Mouse (Mus musculus) midbrain, embryonic 14.5 days (tissue): ENCODE data around the gene Egln2. TPM values are rescaled to one million over a fixed set of nuclear protein-coding genes. Genes with fewer than 3 reads are reported as not detected.

Experiments used
- ATAC-seq: fragments of 200-750 bp; cut with Nextera tagmentation; 2 replicates; pipeline ENCODE4 v1.8.0; 2017; ENCODE audit warnings: moderate number of reproducible peaks, moderate library complexity; ENCODE audit not compliant: low FRiP score, low TSS enrichment
- DNase-seq: peaks from one replicate; pipeline ENCODE4 v3.0.0-alpha.2; 2015
- H3K27ac ChIP-seq: fragments of 300-500 bp; sonication (generic); replicated peaks from 2 replicates; pipeline ENCODE4 v1.5.1; 2014; ENCODE audit warnings: mild to moderate bottlenecking, low read depth, low read length, moderate library complexity
- H3K27me3 ChIP-seq: fragments of 300-500 bp; sonication (generic); 2 replicates; pipeline ENCODE4 v1.6.1; 2014; ENCODE audit warnings: low read length, control low read depth, mixed read lengths; ENCODE audit not compliant: control insufficient read depth, insufficient read depth
- H3K36me3 ChIP-seq: fragments of 300-500 bp; sonication (generic); 2 replicates; pipeline ENCODE4 v1.6.1; 2014; ENCODE audit warnings: low read length, control low read depth; ENCODE audit not compliant: control insufficient read depth, insufficient read depth
- H3K4me1 ChIP-seq: fragments of 300-500 bp; sonication (generic); 2 replicates; pipeline ENCODE4 v1.6.1; 2014; ENCODE audit warnings: mild to moderate bottlenecking, antibody characterized with exemption, low read length, control low read depth; ENCODE audit not compliant: control insufficient read depth, insufficient read depth
- H3K4me2 ChIP-seq: fragments of 300-500 bp; sonication (generic); 2 replicates; pipeline ENCODE4 v1.6.1; 2014; ENCODE audit warnings: mild to moderate bottlenecking, low read length, moderate library complexity
- H3K4me3 ChIP-seq: fragments of 300-500 bp; sonication (generic); replicated peaks from 2 replicates; pipeline ENCODE4 v1.5.1; 2014; ENCODE audit warnings: low read depth, low read length
- H3K9ac ChIP-seq: fragments of 300-500 bp; sonication (generic); replicated peaks from 2 replicates; pipeline ENCODE4 v1.6.1; 2014; ENCODE audit warnings: mild to moderate bottlenecking, low read length, moderate library complexity
- H3K9me3 ChIP-seq: fragments of 300-500 bp; sonication (generic); 2 replicates; pipeline ENCODE4 v1.6.1; 2016; ENCODE audit warnings: low read length, control low read depth, mixed read lengths; ENCODE audit not compliant: control insufficient read depth
- WGBS: fragments of 180-500 bp; shearing (Covaris S2); extraction: QIAGEN DNeasy Blood & Tissue Kit; methylation state at CpG from one replicate; pipeline ENCODE4 v1.1.7; 2014; 5-methylcytosine and 5-hydroxymethylcytosine counted together
- polyA plus RNA-seq: library from polyadenylated mRNA; unstranded; fragments of >200 nt; fragmentation: Nextera tagmentation; extraction: Ambion mirVana; gene quantifications from 2 replicates; pipeline ENCODE4 v1.2.1, GENCODE M21; 2014

Gene Egln2
- polyA plus RNA-seq, 1 experiment from 2014 or later = 57.3 TPM

DNA sequence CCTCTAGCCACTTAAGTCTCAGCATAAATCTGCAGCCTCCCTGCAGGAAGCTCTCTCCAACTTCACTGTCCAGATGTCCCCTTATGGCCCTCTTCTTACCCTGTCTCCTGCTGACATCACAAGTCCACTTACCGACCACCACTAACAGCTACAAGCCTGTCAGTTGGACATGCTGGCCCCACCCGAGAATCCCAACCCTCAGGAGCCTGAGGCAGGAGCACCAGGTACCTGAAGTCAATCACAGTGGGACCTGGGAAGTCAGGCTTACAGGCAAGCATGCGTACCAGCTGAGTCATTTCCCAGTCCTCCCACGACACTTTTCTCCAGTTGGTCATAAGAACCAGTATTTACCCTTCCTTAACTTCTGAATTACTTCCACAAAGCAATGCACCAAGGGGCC lies 27.1 kb upstream of the Egln2 start:
- ATAC-seq (no peak), DNase-seq (no peak)
- H3K9ac ChIP-seq = peak overlapping the region; percentile 9; the same call in 1 of the 2 replicates
- H3K9me3 ChIP-seq = no peaks in the 10 kb centered on the region
- H3K4me1 ChIP-seq = peaks cover 18% of the 10 kb centered on the region
- peak overlapping the region; percentile 79; the same call in 1 of the 2 replicates for H3K4me2 ChIP-seq
- WGBS = 90% methylated on average over 4 of the region's 4 CpGs
- no peak overlapping the region for H3K4me3 ChIP-seq
- no peaks in the 10 kb centered on the region for H3K27me3 ChIP-seq
- H3K36me3 ChIP-seq = peaks cover 53% of the 10 kb centered on the region
- H3K27ac ChIP-seq = no peak overlapping the region

DNA sequence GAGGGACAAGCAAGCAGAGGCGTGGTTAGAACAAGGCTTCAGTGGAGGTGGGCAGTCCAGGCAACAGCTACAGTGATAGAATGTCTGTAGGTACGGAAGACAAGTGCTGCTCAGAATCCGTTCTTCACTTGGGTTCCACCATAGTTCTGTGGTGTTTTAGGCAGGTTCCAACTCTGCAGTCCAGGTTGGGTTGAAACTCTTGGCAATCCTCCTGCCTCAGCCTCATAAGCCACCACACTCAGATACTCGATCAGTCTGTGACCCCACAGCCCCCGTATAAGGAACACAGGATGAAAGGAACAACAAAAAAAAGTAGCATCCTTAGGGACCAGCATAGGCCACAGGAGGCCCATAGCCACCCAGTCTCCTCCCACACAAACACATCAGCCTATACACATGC lies 25.8 kb upstream of the Egln2 start:
- Histone ChIP-seq H3K4me3 (no peak overlapping the region), H3K9me3 (no peaks in the 10 kb centered on the region), H3K4me1 (peaks cover 18% of the 10 kb centered on the region), H3K36me3 (peaks cover 66% of the 10 kb centered on the region), H3K27me3 (no peaks in the 10 kb centered on the region), H3K27ac (no peak overlapping the region), H3K9ac (no peak overlapping the region), H3K4me2 (no peak overlapping the region)
- ATAC-seq (no peak), DNase-seq (no peak)
- 94% methylated on average over 5 of the region's 5 CpGs for WGBS

DNA sequence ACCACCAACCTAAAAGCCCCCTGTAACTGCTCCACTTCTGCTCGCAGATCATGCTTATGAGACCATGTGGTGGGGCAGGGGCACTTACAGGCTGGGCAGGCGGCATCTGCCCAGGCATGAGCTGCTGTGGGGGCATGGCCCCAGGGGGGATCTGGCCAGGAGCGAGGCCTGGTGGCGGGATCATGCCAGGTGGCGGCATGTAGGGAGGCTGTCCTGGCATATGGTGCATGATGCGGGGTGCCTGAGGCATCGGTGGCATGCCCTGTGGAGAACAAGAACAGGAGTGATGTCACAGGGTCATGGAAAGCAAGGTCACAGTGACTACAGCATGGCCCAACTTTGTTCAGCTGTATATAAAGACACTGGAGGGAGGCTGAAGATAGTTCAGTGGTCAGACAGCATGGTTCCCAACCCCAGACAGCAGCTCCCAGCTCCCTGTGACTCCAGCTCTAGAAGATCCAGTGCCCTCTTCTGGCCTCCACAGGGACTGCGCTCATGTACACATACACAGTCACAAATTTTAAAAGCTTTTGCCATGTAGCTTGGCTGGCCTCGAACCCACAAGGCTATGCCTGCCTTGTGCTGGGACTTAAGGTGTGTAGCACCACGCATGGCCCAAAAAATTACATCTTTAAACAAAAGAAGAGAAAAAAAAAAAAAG lies 22.8 kb upstream of the Egln2 start:
- H3K4me3 ChIP-seq = no peak overlapping the region
- peaks cover 95% of the 10 kb centered on the region for H3K36me3 ChIP-seq
- H3K4me2 ChIP-seq = no peak overlapping the region
- no peak for ATAC-seq
- H3K27me3 ChIP-seq = no peaks in the 10 kb centered on the region
- H3K27ac ChIP-seq = no peak overlapping the region
- peaks cover 7% of the 10 kb centered on the region for H3K4me1 ChIP-seq
- 95% methylated on average over 10 of the region's 10 CpGs for WGBS
- DNase-seq = no peak
- no peak overlapping the region for H3K9ac ChIP-seq
- H3K9me3 ChIP-seq = no peaks in the 10 kb centered on the region

DNA sequence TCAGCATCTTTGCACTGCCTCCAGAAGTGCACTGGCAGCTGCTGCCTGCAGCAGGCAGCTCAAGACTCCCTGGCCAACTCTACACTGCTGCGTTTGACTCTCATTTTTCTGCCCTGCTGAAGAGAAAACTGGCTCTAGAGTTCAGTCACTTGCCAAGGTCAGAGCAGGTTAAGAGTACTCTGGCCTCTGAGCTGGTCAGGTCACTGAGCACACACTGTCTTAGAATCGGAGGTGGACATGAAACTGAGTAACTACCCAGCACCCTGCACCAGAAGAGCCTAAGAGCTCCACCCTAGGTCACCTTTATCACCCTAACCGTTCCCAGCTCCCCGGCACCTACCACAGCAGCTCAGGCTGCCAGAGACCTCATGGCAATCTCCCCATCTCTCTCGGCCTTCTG lies 19.4 kb upstream of the Egln2 start:
- DNase-seq (no peak), ATAC-seq (no peak)
- no peaks in the 10 kb centered on the region for H3K4me1 ChIP-seq
- no peak overlapping the region for H3K4me3 ChIP-seq
- H3K36me3 ChIP-seq = peaks cover 69% of the 10 kb centered on the region
- 93% methylated on average over 5 of the region's 5 CpGs for WGBS
- H3K4me2 ChIP-seq = no peak overlapping the region
- H3K9me3 ChIP-seq = no peaks in the 10 kb centered on the region
- no peak overlapping the region for H3K9ac ChIP-seq
- no peak overlapping the region for H3K27ac ChIP-seq
- no peaks in the 10 kb centered on the region for H3K27me3 ChIP-seq

DNA sequence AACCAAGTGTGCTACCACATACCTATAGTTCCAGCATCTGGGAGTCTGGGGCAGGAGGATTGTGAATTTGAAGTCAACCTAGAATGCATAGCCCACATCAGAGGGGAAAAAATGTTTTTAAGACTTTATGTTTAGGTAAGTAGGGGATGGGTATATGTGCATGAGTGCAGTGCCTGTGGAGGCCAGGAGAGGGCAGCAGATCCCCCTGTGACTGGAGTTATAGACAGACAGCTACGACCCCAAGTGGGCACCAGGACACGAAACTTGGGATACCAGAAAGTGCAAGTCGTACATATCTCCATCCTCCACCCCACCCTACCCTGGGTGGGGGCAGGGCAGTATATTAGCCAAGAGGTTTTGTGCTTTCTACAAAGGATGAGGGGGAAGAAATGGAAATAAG lies 18.4 kb upstream of the Egln2 start:
- Histone ChIP-seq H3K9me3 (no peaks in the 10 kb centered on the region), H3K4me1 (peaks cover 3% of the 10 kb centered on the region; the same call in 1 of the 2 replicates), H3K36me3 (peaks cover 59% of the 10 kb centered on the region), H3K4me2 (no peak overlapping the region), H3K9ac (no peak overlapping the region), H3K4me3 (no peak overlapping the region), H3K27me3 (no peaks in the 10 kb centered on the region), H3K27ac (no peak overlapping the region)
- 76% methylated on average over 3 of the region's 3 CpGs for WGBS
- ATAC-seq = no peak
- peak; percentile 32 for DNase-seq

DNA sequence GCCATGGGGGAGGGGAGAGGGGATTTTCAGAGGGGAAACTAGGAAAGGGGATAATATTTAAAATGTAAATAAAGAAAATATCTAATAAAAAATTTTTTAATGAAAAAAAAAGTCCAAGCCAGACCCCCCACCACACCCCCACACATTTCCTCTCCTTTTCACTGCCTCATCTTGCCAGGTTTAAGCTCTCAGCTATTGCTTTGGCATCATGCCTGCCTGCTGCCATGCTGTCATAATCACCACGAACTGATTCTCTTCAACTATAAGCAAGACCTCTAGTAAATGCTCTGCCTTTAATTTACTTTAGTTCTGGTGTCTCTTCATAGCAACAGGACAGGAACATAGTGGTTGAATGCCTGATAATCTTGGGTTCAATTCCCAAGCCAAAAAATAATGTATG lies 15.9 kb upstream of the Egln2 start:
- WGBS = 84% methylated on average over 1 of the region's 1 CpGs
- DNase-seq (no peak), ATAC-seq (no peak)
- H3K9me3 ChIP-seq = no peaks in the 10 kb centered on the region
- H3K4me1 ChIP-seq = peaks cover 14% of the 10 kb centered on the region
- H3K36me3 ChIP-seq = peaks cover 34% of the 10 kb centered on the region
- no peak overlapping the region for H3K9ac ChIP-seq
- no peaks in the 10 kb centered on the region for H3K27me3 ChIP-seq
- H3K27ac ChIP-seq = no peak overlapping the region
- no peak overlapping the region for H3K4me2 ChIP-seq
- no peak overlapping the region for H3K4me3 ChIP-seq

DNA sequence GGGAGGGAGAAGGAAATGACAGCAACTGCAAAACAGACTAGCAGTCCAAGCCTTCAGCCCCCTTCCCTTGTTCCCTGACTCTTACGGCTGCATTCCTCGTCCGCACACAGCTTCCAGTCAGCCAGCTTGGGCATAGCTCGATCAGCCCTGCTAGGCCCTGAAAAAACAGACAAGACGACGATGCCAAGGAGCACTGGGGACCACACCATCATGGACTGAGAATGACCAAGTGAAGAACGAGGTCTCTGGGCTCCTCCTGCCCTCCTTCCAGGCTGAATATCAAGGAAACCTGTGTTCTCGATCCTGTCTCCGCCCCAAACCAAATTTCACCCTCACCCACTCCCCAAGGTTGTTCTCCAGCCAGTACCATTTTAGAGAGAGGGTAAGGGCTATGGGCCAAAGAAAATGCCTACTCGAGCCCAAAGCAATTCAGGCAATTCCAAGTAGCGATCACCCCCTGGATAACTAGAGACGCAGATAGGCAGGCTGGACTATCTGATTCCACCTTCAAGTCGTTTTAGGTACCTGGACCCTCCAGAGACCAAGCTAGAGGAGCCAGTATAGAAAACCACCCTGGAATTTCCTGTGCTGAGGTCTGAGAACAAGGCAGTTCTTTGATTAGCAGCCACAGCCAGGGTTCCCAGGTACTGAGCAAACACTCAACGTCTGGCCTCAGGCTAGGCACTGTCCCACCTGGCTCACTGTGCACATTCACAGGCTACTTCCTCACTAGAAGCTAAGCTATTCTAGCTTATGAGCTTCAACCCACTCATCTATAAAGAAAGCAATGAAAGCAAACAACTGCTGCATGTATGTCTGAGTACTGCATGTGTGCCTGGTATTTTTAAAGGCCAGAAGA lies 14.5 kb upstream of the Egln2 start, which contains the start of the genes Gm21983 and Mia:
TSS of gene Gm21983 (minus strand) at position 250 of the 859 bp plus-strand sequence.
TSS of gene Mia (minus strand) at position 321 of the 859 bp plus-strand sequence.
- Histone ChIP-seq H3K4me1 (peaks cover 14% of the 10 kb centered on the region), H3K4me3 (no peak within 1 kb of the TSS), H3K4me2 (0 out of 2 replicates have a peak within 1 kb of the TSS, but pooled peaks have one; percentile 4), H3K27ac (peak within 1 kb of the TSS; percentile 82), H3K9ac (no peak within 1 kb of the TSS), H3K36me3 (peaks cover 21% of the 10 kb centered on the region), H3K27me3 (no peaks in the 10 kb centered on the region), H3K9me3 (no peaks in the 10 kb centered on the region)
- ATAC-seq (no peak), DNase-seq (no peak)
- WGBS = 71% methylated on average over 14 of the region's 14 CpGs

DNA sequence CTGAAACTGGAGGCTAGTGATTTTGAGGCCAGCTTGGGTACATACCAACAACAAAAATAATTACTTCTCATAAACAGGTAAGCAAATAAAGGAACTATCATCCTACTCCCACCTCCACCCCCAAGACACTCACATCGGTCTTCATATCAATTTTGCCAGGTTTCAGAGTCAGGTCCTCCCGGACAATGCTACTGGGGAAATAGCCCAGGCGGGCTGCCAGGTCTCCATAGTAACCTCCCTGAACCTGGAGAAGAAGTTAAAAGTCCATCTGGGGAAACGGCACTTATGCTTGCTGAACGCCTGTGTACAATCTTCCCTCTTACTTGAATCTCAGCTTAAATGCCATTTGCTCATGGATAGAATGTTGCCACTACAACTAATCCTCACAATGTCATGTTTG lies 13.4 kb upstream of the Egln2 start:
- Histone ChIP-seq H3K4me2 (0 out of 2 replicates have a peak overlapping the region, but pooled peaks have one; percentile 4), H3K27ac (peak overlapping the region; percentile 82), H3K36me3 (peaks cover 18% of the 10 kb centered on the region), H3K4me3 (no peak overlapping the region), H3K9ac (no peak overlapping the region), H3K9me3 (no peaks in the 10 kb centered on the region), H3K27me3 (no peaks in the 10 kb centered on the region), H3K4me1 (peaks cover 14% of the 10 kb centered on the region)
- DNase-seq (peak; percentile 56), ATAC-seq (no peak)
- 38% methylated on average over 5 of the region's 5 CpGs for WGBS
